Mouse (Mus musculus) MEL (cell line): Measurements from ENCODE around the gene Timm8b.

Experiments
- CTCF ChIP-seq, 3 experiments: IDR thresholded peaks in 2 of 3; conservative IDR thresholded peaks in 1 of 3; 2 replicates each; pipeline ENCODE4 v1.5.1; 2011 to 2012; ENCODE audit warnings: low read length in 3 of 3, low read depth in 2 of 3, mild to moderate bottlenecking in 2 of 3, improper control_type of control experiment in 1 of 3, inconsistent platforms in 1 of 3, mixed read lengths in 1 of 3, moderate library complexity in 1 of 3; ENCODE audit not compliant: control insufficient read depth in 1 of 3, insufficient read depth in 1 of 3, poor library complexity in 1 of 3, severe bottlenecking in 1 of 3
- E2F4 ChIP-seq: IDR thresholded peaks from 2 replicates; pipeline ENCODE4 v1.6.1; 2011; ENCODE audit warnings: low read depth, low read length, improper control_type of control experiment, borderline replicate concordance
- ETS1 ChIP-seq: IDR thresholded peaks from 2 replicates; pipeline ENCODE4 v1.6.1; 2012; ENCODE audit warnings: low read depth, mild to moderate bottlenecking, inconsistent platforms, low read length, improper control_type of control experiment, moderate library complexity
- GATA1 ChIP-seq: IDR thresholded peaks from 2 replicates; pipeline ENCODE4 v1.6.1; 2011; ENCODE audit warnings: low read depth, low read length, improper control_type of control experiment
- MAFK ChIP-seq: IDR thresholded peaks from 2 replicates; pipeline ENCODE4 v1.6.1; 2011; ENCODE audit warnings: low read depth, mild to moderate bottlenecking, low read length, improper control_type of control experiment, borderline replicate concordance
- POLR2A ChIP-seq, 2 experiments: IDR thresholded peaks; 2 replicates each; pipeline ENCODE4 v1.6.1; 2011 to 2012; ENCODE audit warnings: low read length in 2 of 2, mild to moderate bottlenecking in 2 of 2, control low read depth in 1 of 2, improper control_type of control experiment in 1 of 2, low read depth in 1 of 2, moderate library complexity in 1 of 2; ENCODE audit not compliant: control insufficient read depth in 1 of 2, insufficient read depth in 1 of 2, poor library complexity in 1 of 2
- POLR2AphosphoS5 ChIP-seq: IDR thresholded peaks from 2 replicates; pipeline ENCODE4 v1.6.1; 2012; ENCODE audit warnings: low read depth, borderline replicate concordance, mild to moderate bottlenecking, inconsistent platforms, low read length, moderate library complexity, mixed read lengths
- SIN3A ChIP-seq: IDR thresholded peaks from 2 replicates; pipeline ENCODE4 v1.6.1; 2012; ENCODE audit warnings: low read length, improper control_type of control experiment, inconsistent platforms
- TBP ChIP-seq: IDR thresholded peaks from 2 replicates; pipeline ENCODE4 v1.8.0; 2011; ENCODE audit warnings: low read depth, low read length, improper control_type of control experiment
- USF2 ChIP-seq, 2 experiments: IDR thresholded peaks; 2 replicates each; pipeline ENCODE4 v1.6.1; 2011 to 2012; ENCODE audit warnings: improper control_type of control experiment in 2 of 2, low read length in 2 of 2, borderline replicate concordance in 1 of 2, inconsistent platforms in 1 of 2, low read depth in 1 of 2, mild to moderate bottlenecking in 1 of 2; ENCODE audit not compliant: insufficient read depth in 1 of 2

DNA sequence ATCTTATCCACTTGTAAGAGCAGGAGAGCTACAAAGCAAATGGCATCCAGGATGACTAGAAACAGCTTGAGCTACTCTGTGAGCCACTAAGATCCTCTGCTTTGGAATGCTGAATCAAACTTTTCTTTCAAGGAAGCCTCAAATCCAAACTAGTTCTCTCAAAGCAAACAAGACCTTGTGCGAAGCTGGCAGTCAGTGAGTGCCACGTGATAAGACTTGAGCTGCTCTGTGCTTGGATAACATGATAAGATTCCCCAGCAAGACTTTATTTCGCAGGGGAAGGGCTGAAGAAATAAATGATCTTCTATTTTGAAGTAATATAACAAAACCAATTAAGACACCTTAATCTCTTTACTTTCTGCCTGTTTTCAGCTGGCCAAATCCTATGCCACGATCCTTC lies 37.8 kb upstream of the Timm8b start:
- TF ChIP-seq CTCF (IDR thresholded peaks at IDR 0.05 in 2 of 3, conservative IDR thresholded peaks at IDR 0.05 in 1 of 3; ENCODE audit: control insufficient read depth in 1 of 3, insufficient read depth in 1 of 3, low read depth in 2 of 3, low read length in 3 of 3, poor library complexity in 1 of 3, severe bottlenecking in 1 of 3), result no peak
- TF ChIP-seq USF2 (IDR thresholded peaks at IDR 0.05; ENCODE audit: borderline replicate concordance in 1 of 2, insufficient read depth in 1 of 2, low read depth in 1 of 2, low read length in 2 of 2), result peak in 1 of 2 experiments; percentile 7; a peak in 1 of 4 replicates
- no peak for TF ChIP-seq E2F4
- TF ChIP-seq SIN3A, result no peak
- no peak for TF ChIP-seq POLR2AphosphoS5
- TF ChIP-seq GATA1, result no peak
- TF ChIP-seq ETS1, result no peak
- no peak for TF ChIP-seq TBP
- no peak for TF ChIP-seq POLR2A (IDR thresholded peaks at IDR 0.05; ENCODE audit: control insufficient read depth in 1 of 2, insufficient read depth in 1 of 2, low read depth in 1 of 2, low read length in 2 of 2, poor library complexity in 1 of 2)
- TF ChIP-seq MAFK, result no peak
